Mouse (Mus musculus) liver, embryonic 16.5 days (tissue): ENCODE results near the gene Pde9a. TPM values are rescaled to one million over a fixed set of nuclear protein-coding genes. Genes with fewer than 3 reads are reported as not detected.

ENCODE experiments used
- ATAC-seq: fragments of 200-750 bp; cut with Nextera tagmentation; 2 replicates; pipeline ENCODE4 v1.8.0; 2017; ENCODE audit warnings: low read depth, mild to moderate bottlenecking, moderate number of reproducible peaks, moderate library complexity
- H3K27ac ChIP-seq: fragments of 300-500 bp; sonication (generic); 2 replicates; pipeline ENCODE4 v1.5.1; 2014; ENCODE audit warnings: mild to moderate bottlenecking, low read length
- H3K27me3 ChIP-seq: fragments of 300-500 bp; sonication (generic); 2 replicates; pipeline ENCODE4 v1.6.1; 2014; ENCODE audit warnings: low read depth, low read length, mixed read lengths; ENCODE audit not compliant: control insufficient read depth, insufficient read depth
- H3K36me3 ChIP-seq: fragments of 300-500 bp; sonication (generic); 2 replicates; pipeline ENCODE4 v1.6.1; 2014; ENCODE audit warnings: mild to moderate bottlenecking; ENCODE audit not compliant: control insufficient read depth, insufficient read depth
- H3K4me1 ChIP-seq: fragments of 300-500 bp; sonication (generic); 2 replicates; pipeline ENCODE4 v1.6.1; 2014; ENCODE audit warnings: low read depth, low read length, mixed read lengths; ENCODE audit not compliant: control insufficient read depth
- H3K4me2 ChIP-seq: fragments of 300-500 bp; sonication (generic); 2 replicates; pipeline ENCODE4 v1.6.1; 2014; ENCODE audit warnings: low read depth, low read length, mixed read lengths
- H3K4me3 ChIP-seq: fragments of 300-500 bp; sonication (generic); 2 replicates; pipeline ENCODE4 v1.5.1; 2014; ENCODE audit warnings: low read depth, mild to moderate bottlenecking, low read length
- H3K9ac ChIP-seq: fragments of 300-500 bp; sonication (generic); 2 replicates; pipeline ENCODE4 v1.6.1; 2014; ENCODE audit warnings: low read depth, low read length
- H3K9me3 ChIP-seq: fragments of 300-500 bp; sonication (generic); replicated peaks from 2 replicates; pipeline ENCODE4 v1.6.1; 2016; ENCODE audit warnings: low read length; ENCODE audit not compliant: control insufficient read depth
- whole genome bisulfite sequencing: fragments of 180-500 bp; shearing (Covaris S2); extraction: QIAGEN DNeasy Blood & Tissue Kit; methylation state at CpG from one replicate; pipeline ENCODE4 v1.1.7; 2014; ENCODE audit not compliant: insufficient replicate concordance; 5-methylcytosine and 5-hydroxymethylcytosine counted together
- polyA plus RNA-seq: library from polyadenylated mRNA; unstranded; fragments of >200 nt; fragmentation: Nextera tagmentation; extraction: Ambion mirVana; gene quantifications from 2 replicates; pipeline ENCODE4 v1.2.1, GENCODE M21; 2015

The Pde9a gene
- polyA plus RNA-seq, 1 experiment from 2014 or later, result 4.0 TPM

DNA sequence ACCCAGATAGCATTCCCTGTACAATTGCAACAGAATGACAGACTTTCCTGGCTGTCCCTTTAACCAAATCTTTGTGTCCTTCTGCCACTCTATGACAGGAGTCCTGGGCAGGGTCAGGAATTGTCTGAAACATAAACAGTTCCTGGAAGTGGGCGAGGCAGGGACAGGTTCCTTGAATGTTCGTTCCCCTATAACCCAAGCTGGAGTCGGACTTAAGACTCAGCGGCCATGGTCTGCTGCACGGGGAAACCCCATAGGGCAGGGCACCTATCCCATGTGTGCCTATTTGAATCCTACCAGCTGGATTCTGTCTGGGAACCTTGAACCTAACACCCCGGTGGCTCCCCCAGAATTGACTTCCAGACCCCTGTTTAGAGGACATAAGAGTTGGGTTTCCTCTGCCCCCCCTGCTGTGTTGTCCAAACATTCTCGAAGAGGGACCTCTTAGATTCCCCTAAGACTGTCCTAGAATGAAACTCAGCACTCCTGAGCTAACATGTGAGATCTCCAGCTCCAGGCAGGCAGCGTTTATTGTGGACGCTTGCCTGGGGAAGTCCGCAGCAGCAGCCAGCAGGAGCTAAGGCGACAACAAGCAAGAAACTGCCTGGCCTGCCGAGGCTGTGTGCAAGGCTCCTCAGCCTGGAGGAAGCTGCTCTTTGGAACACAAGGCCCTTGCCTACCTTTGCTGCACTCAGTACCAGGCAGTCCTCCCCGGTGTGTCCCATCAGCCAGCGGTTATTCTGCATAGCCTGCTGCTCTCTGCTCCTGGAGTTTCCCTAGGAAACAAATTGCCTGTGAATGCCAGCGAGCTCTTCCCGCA is 48.2 kb downstream of the Pde9a start:
- Histone ChIP-seq H3K36me3 (no peaks in the 10 kb centered on the region; the same call in 1 of the 2 replicates), H3K27me3 (no peaks in the 10 kb centered on the region; the same call in 1 of the 2 replicates), H3K27ac (no peak overlapping the region), H3K4me2 (no peak overlapping the region), H3K4me3 (no peak overlapping the region), H3K9ac (no peak overlapping the region), H3K9me3 (peaks cover 2% of the 10 kb centered on the region; the same call in 1 of the 2 replicates), H3K4me1 (no peaks in the 10 kb centered on the region)
- ATAC-seq, result no peak
- 13% methylated on average over 16 of the region's 16 CpGs for WGBS

DNA sequence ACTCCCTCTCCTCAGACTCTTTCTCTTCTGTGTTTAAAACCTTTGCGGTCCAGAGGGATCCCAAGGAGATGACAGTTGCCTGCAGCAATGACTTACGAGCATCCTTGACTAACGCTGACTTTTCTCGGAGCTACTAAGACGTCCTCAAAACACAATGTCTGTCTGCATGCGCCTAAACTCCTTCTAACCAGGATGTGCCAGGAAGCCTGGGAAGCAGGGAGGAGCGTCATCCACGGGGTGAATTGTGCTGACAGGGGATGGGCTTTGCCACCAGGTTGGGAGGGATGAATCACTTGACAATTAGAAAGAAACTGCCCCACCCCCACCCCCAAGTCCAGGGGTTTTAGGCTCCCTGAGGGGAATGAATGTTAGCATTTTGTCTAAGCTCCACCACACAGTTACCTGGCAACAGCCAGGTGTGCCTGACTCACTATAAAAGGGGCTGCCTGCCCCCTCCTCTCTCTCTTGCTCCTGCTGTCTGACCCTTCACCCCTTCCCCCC is 48.9 kb downstream of the Pde9a start:
- Histone ChIP-seq H3K27ac (no peak overlapping the region), H3K36me3 (no peaks in the 10 kb centered on the region), H3K4me2 (no peak overlapping the region), H3K9ac (no peak overlapping the region), H3K4me3 (no peak overlapping the region), H3K4me1 (no peaks in the 10 kb centered on the region), H3K27me3 (no peaks in the 10 kb centered on the region; the same call in 1 of the 2 replicates), H3K9me3 (no peaks in the 10 kb centered on the region)
- no peak for ATAC-seq
- WGBS, result 24% methylated on average over 8 of the region's 8 CpGs

DNA sequence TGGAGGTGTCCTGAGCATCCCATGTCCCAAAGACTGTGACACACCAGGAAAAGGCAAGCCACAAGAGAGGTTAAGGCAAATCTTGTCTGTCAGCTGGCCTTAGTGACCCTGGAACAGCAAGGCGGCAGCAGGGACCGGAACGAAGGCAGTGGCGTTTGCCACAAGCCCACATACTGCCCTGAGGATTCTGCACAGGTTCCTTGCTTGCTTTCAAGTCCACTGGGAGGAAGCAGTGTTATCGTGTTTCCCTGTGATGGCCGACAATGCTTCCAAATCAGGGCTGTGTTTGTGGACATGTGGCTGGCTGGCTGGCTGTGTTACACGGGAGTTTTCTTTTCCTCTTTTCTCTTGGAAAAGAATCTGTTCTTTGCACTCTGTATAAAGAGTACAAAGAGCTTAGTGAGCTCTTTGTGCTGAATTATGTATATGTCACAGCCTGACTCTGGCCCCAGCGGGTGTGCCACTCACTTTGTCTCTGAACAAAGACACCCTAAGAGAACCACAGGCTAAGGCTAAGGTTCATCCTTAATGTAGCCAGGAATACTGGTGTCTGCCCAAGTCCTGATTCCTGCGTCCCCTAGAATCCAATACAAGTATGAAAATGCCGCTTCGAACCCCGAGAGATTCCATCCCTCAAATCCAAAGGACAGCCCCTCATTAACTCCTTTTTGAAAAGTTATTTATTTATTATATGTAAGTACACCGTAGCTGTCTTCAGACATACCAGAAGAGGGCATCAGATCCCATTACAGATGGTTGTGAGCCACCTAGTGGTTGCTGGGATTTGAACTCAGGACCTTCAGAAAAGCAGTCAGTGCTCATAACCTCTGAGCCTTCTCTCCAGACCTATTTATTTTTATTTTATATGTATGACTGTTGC is 50.2 kb downstream of the Pde9a start:
- 68% methylated on average over 13 of the region's 13 CpGs for WGBS
- no peaks in the 10 kb centered on the region; the same call in 1 of the 2 replicates for H3K27me3 ChIP-seq
- H3K4me1 ChIP-seq, result no peaks in the 10 kb centered on the region
- H3K36me3 ChIP-seq, result no peaks in the 10 kb centered on the region
- no peak overlapping the region for H3K9ac ChIP-seq
- H3K4me3 ChIP-seq, result no peak overlapping the region
- no peak for ATAC-seq
- H3K9me3 ChIP-seq, result no peaks in the 10 kb centered on the region
- no peak overlapping the region for H3K27ac ChIP-seq
- H3K4me2 ChIP-seq, result no peak overlapping the region

DNA sequence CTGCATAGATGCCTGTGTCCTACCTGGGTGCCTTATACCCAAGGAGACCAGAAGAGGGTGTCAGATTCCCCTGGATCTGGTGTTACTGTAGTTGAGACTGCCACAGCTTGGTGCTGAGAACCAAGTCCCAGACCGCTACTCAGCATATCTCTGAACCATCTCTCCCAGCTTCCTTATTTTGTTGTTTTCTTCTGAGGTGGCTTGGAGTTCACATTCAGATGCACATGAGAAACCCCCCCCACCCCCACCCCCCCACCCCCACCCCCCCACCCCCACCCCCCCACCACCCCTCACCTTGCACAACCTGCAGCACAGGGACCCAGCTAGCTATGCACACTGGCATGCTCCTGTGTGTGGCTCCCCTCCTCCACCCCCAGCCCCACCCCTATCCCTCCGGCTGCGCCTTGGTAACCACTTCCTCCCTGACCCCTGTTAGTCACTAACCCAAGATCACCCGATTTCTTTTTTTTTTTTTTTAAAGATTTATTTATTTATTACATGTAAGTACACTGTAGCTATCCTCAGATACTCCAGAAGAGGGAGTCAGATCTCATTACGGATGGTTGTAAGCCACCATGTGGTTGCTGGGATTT is 50.9 kb downstream of the Pde9a start:
- Histone ChIP-seq H3K9ac (no peak overlapping the region), H3K27me3 (no peaks in the 10 kb centered on the region; the same call in 1 of the 2 replicates), H3K27ac (no peak overlapping the region), H3K4me2 (no peak overlapping the region), H3K4me1 (no peaks in the 10 kb centered on the region), H3K4me3 (no peak overlapping the region), H3K9me3 (no peaks in the 10 kb centered on the region), H3K36me3 (no peaks in the 10 kb centered on the region)
- 27% methylated on average over 4 of the region's 5 CpGs for WGBS
- no peak for ATAC-seq

DNA sequence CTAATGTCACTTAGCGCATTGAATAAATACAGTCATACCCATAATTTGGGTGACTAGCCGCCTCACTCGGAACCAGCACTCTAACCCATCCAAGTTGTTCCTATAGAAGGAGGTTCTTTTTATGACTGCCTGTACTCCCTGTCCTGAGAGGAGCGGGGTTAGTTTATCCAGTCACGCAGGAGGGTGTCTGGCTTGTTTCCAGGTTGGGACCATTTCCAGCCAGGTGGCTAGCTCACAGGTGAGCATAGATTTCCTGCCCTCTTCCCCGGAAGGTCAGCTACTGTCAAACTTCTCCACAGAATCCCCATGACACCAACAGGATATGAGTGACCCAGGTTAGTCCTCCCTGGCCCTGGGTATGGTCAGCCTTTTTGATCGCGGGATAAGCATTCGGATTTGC is 51.5 kb downstream of the Pde9a start:
- 78% methylated on average over 9 of the region's 9 CpGs for WGBS
- Histone ChIP-seq H3K9me3 (no peaks in the 10 kb centered on the region), H3K36me3 (no peaks in the 10 kb centered on the region), H3K4me2 (no peak overlapping the region), H3K27me3 (no peaks in the 10 kb centered on the region; the same call in 1 of the 2 replicates), H3K4me3 (no peak overlapping the region), H3K9ac (no peak overlapping the region), H3K4me1 (no peaks in the 10 kb centered on the region), H3K27ac (no peak overlapping the region)
- no peak for ATAC-seq

DNA sequence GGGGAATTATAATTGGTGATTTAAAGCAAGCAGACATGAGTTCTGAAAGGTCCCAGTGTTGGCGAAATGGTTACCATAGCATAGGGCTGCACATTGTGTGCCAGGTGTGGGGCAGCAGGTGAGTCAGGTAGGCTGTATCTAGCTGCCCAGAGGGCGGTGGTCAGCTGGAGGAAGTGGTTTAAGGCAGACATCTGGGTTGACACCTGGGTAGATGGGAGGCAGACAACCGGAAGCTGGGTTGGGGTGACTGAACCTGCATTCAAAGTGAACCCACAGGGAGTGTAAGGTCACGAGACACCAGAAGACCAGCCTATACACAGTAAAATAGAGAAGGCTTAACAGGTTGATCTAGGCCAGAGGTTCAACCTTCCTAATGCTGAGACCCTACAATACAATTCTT is 54.0 kb downstream of the Pde9a start:
- no peaks in the 10 kb centered on the region for H3K9me3 ChIP-seq
- H3K4me1 ChIP-seq, result peaks cover 4% of the 10 kb centered on the region
- 50% methylated on average over 4 of the region's 4 CpGs for WGBS
- H3K27me3 ChIP-seq, result no peaks in the 10 kb centered on the region
- no peak overlapping the region for H3K27ac ChIP-seq
- no peak for ATAC-seq
- H3K4me2 ChIP-seq, result no peak overlapping the region
- no peaks in the 10 kb centered on the region for H3K36me3 ChIP-seq
- no peak overlapping the region for H3K4me3 ChIP-seq
- no peak overlapping the region for H3K9ac ChIP-seq

DNA sequence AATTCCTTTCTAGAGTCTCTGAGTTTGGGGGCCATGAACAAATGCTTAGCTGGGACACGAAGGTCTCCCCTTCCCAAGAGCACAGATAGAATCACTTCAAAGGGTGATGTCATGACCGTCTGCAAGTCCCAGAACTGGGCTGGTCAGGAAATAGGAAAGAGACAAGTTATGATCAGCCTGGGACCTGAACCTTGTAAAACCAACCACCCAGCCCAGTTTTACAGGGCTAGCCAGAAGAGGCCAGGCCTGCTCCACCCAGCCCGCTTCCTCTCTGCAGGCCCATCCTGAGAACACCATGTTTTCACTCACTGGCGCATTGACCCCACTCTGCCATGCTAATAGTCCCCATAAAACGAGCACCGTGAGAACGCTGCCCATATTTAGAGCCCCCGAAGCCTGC is 56.5 kb downstream of the Pde9a start:
- no peaks in the 10 kb centered on the region for H3K9me3 ChIP-seq
- no peak overlapping the region for H3K4me3 ChIP-seq
- H3K27me3 ChIP-seq, result no peaks in the 10 kb centered on the region
- H3K36me3 ChIP-seq, result no peaks in the 10 kb centered on the region
- 62% methylated on average over 8 of the region's 8 CpGs for WGBS
- H3K9ac ChIP-seq, result no peak overlapping the region
- ATAC-seq, result no peak
- peaks cover 9% of the 10 kb centered on the region for H3K4me1 ChIP-seq
- no peak overlapping the region for H3K27ac ChIP-seq
- no peak overlapping the region for H3K4me2 ChIP-seq

DNA sequence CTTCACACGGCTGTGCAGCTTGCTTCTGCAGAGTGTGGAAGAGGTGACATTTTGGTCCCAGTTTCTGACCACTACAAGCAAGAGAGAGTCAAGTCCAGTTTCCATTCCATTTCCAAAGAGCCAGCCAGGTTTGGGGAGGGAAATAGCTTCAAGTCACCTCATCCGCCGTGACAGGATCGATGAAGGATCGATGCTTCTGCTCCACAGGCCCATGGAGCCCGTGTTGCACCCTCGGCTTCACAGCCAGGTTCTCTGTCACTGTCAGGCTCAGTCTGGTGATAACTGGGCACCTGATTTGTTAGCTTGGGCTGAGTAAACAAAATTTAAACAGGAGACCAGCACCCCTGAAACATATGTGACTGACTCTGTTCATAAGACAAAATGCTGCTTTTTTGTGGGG is 58.2 kb downstream of the Pde9a start:
- Histone ChIP-seq H3K4me3 (no peak overlapping the region), H3K9me3 (no peaks in the 10 kb centered on the region), H3K27ac (no peak overlapping the region), H3K4me1 (peaks cover 9% of the 10 kb centered on the region), H3K36me3 (no peaks in the 10 kb centered on the region), H3K27me3 (no peaks in the 10 kb centered on the region), H3K4me2 (no peak overlapping the region), H3K9ac (no peak overlapping the region)
- 62% methylated on average over 7 of the region's 7 CpGs for WGBS
- ATAC-seq, result no peak
